Mouse (Mus musculus): ENCODE data around the gene St14.

DNA sequence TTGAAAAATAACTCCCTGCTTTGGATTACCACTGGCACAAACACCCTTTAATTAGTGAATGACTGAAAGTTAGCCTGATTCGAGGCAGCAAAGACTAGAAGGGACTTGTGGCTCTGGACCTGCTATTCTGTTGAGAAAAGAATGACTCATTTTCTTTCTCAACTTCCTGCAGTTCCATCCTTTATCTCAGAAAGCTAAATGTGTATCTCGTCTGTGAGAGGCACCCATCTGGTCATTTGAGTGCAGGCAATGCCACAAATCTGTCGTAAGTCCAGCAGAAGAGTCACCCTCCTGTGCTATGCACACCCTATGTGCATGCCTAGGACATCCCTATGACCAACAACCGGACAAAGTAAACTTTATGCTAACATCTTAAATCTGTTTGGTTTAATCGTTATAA, 1.5 kb upstream of the St14 start:
- TF ChIP-seq TCF12 (IDR thresholded peaks at IDR 0.05; ENCODE audit: low read depth, low read length) (no peak), CTCF (IDR thresholded peaks at IDR 0.05 in 2 of 3, conservative IDR thresholded peaks at IDR 0.05 in 1 of 3; ENCODE audit: control insufficient read depth in 1 of 3, insufficient read depth in 1 of 3, low read depth in 2 of 3, low read length in 3 of 3, poor library complexity in 1 of 3, severe bottlenecking in 1 of 3) (no peak), USF1 (IDR thresholded peaks at IDR 0.05; ENCODE audit: low read depth, low read length) (no peak), ZNF384 (IDR thresholded peaks at IDR 0.05; ENCODE audit: low read depth, low read length) (no peak), JUND (IDR thresholded peaks at IDR 0.05; ENCODE audit: low read depth, low read length) (no peak), MXI1 (IDR thresholded peaks at IDR 0.05; ENCODE audit: low read depth, low read length) (no peak), MAX (IDR thresholded peaks at IDR 0.05; ENCODE audit: low read length) (no peak), GABPA (IDR thresholded peaks at IDR 0.05; ENCODE audit: low read depth, low read length) (no peak), POLR2A (IDR thresholded peaks at IDR 0.05; ENCODE audit: control insufficient read depth in 1 of 2, insufficient read depth in 1 of 2, low read depth in 1 of 2, low read length in 2 of 2, poor library complexity in 1 of 2) (no peak), TAL1 (IDR thresholded peaks at IDR 0.05; ENCODE audit: low read length) (no peak), MEF2A (IDR thresholded peaks at IDR 0.05; ENCODE audit: extremely low read depth, insufficient replicate concordance, low read depth, low read length, poor library complexity, severe bottlenecking) (no peak), ZKSCAN1 (IDR thresholded peaks at IDR 0.05; ENCODE audit: low read depth, low read length) (no peak)

Data from MEL (cell line).